Mouse (Mus musculus): ENCODE results near the gene H1f0.
"Not testable (repeated sequence)": the region's sequence is repeated elsewhere in the genome, so short reads cannot be mapped to it uniquely, and the experiment has no call there.

The H1f0 gene

DNA sequence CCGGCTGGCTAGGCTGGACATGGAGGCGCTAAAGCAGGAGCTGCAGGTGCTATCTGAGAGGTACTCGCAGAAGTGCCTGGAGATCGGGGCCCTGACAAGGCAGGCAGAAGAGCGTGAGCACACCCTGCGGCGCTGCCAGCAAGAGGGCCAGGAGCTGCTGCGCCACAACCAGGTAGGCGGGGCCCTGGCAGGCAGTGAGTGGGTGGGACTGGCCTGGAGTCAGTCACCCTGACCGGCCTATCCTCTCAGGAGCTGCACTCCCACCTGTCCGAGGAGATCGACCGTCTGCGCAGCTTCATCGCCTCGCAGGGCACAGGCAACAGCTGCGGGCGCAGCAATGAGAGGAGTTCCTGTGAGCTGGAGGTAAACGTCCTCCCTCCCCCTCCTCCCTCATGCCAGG, 26.2 kb upstream of the H1f0 start:
- DNase-seq (ENCODE audit: extremely low read depth, insufficient read length, low spot score), result no peak

DNA sequence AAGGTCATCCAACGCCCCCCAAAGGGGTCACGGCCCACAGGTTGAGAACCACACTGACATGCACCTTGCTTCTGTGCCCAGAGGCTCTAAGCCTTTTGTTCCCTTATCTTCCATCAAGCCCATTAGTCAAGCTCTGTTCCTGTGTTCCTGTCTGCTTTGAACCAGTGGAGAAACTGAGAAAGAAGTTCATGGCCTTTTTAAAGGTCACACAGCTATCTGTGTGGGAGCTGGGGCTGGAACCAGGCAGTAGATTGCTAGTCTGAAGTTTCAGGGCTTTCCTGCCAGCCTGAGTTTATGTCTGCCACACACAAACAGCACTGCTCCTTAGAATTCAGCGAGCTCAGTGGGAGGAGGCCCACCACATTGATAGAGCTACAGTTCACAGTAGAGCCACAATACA, 25.2 kb upstream of the H1f0 start:
- DNase-seq (ENCODE audit: extremely low read depth, insufficient read length, low spot score), result no peak

DNA sequence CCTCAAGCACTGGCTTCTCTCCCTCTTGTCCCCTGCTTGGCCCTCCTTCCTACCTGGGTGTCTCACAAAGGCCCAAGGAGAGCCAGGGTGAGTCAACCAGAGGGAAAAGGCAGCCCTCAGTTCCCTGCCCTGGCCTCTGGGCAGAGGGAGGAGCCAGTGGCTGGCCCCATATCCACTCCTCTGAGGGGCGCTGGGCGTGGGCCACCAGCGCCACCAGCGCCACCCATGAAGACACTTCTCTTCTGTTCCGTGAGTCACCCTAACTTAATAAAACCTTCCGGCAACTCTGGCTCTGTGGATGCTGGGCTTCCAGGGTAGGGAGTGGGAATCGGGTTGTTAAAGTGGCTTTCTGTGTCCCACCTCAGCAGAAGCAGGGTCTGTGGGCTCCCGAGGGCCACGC, 22.7 kb upstream of the H1f0 start:
- peak; percentile 73 for DNase-seq (ENCODE audit: extremely low read depth, insufficient read length, low spot score)

DNA sequence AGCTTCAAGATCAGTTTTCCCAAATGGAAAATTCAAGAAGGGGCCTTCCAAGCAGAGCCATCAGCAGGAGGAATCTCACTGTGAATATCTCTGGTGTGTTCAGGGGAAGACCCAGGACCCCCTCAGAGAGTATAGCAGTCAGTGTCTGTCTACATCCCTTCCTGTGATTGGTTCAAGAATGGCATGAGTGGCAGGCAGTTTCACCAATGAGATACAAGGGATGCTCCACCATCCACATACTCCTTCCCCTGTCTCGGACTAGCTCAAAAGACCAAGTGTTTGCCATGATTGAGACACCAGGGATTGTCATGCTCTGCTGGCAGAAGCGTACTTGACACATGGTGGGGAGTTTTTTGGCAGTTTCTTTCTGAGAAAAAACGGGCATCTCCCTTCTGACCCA, 21.6 kb upstream of the H1f0 start:
- no peak for DNase-seq (ENCODE audit: extremely low read depth, insufficient read length, low spot score)

DNA sequence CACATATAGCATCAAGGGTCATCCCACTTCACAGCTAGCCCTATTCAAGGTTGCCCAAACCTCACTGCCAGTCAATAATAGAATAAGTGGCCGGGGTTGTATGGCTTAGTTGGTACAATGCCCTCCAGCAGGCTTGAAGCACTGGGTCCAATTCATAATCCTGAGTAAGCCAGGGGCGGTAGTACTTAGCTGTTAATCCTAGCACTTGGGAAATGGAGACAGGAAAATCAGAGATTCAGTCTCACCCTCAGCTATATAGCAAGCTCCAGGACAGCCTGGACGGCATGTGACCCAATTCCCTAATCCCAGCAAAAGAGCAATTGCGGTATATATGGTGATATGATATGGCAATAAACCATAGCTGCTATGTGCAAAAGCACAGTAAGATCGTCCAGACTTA, 21.2 kb upstream of the H1f0 start:
- no peak for DNase-seq (ENCODE audit: extremely low read depth, insufficient read length, low spot score)

DNA sequence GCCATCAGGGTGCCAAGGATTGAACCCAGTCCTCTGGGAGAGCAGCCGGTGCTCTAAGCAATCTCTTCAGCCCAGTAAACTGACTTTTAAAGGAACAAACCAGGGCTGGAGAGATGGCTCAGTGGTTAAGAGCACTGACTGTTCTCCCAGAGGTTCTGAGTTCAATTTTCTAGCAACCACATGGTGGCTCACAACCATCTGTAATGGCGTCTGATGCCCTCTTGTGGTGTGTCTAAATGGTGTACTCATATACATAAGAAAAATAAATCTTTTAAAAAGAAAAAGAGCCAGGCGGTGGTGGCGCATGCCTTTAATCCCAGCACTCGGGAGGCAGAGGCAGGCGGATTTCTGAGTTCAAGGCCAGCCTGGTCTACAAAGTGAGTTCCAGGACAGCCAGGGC, 20.4 kb upstream of the H1f0 start:
- DNase-seq (ENCODE audit: extremely low read depth, insufficient read length, low spot score), result not testable (repeated sequence)

DNA sequence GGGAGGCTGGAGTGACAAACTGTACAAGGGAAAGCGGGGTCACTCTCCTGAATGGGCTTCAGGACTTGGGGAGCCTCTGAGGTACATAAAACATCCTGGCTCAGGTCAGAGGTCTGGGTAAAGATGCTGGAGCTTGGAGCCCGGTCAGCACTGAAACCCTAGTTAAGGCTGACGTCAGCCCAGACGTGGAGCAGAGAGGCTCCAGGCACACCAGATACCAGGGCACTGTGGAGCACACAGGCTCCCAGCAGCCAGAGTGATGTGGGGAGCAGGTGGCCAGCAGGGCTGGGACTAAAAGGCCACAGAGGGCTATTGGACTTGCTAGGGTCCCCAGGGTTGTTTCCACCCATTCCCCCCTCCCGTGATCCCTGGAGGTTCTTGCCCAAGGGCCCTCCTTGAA, 18.5 kb upstream of the H1f0 start:
- DNase-seq (ENCODE audit: extremely low read depth, insufficient read length, low spot score), result no peak

DNA sequence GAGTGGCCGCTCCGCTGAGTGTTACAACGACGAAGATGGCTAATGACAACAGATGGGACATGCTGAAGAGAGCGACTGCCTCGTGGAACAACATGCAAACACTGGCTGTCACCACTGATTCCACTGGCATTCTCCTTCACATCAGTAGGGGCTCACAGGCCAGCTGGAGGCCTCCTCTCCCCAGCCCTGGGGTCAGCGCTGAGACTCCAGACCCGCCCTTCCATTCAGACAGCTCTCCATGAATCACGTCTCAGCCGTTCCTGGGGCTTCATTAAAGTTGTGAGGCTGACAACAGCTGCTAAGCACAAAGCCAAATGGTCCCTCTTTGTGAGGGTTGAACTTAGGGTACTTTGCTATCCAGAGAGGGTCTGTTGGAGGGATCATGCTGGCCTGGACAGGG, 16.7 kb upstream of the H1f0 start:
- no peak for DNase-seq (ENCODE audit: extremely low read depth, insufficient read length, low spot score)

DNA sequence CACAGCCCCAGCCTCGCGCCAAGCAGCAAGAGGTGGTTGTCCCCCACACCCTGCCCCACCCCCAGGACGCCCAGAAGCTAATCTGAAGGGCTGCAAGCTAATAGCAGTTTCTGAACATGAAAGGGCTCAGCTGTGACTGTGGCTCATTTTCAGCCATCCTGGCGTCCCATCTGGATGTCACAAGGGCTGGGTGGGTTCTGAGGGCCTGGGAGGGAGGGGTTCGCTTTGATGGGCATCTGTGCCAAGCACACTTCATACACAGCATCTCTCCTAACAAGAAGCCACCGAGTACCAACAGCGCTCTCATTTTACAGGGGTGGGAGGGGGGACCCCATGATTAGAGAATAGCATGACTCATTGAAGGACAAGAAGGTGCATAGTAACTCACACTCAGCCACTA, 14.9 kb upstream of the H1f0 start:
- no peak for DNase-seq (ENCODE audit: extremely low read depth, insufficient read length, low spot score)

DNA sequence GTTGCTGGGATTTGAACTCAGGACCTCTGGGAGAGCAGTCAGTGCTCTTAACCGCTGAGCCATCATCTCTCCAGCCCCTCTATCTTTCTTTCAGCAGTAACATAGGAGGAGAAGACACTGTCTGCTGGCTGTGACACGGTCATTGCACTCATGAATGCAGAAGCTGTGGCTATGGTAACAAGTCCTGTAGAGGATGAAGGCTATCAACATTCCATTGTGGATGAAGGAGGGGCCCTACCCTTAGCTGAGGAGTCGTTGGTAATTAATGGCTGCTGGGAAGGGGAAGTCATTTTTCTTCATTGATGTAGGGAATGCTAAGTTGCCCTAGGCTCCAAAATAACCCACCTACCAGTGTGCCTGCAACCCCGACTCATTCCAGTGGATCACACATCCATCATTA, 10.1 kb upstream of the H1f0 start:
- DNase-seq (ENCODE audit: extremely low read depth, insufficient read length, low spot score), result no peak

DNA sequence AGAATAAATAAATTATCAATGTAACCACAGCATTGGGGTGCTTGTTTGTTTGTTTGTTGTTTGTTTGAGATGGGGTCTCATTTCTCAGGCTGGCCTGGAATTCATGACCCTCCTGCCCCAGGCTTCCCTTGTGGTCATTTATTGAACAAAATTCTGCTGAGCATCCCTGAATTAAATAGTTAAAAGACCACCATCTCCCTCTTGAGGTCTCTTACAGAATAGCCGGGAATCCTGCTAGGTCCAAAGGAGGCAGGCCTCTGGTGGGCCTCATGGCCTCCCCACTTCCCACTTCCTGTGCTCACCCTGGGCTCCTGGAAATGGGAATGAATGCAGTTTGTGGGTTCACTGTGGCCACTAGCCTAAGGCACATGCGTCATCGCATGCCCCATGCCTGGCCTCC, 9.4 kb upstream of the H1f0 start:
- peak; percentile 36 for DNase-seq (ENCODE audit: extremely low read depth, insufficient read length, low spot score)

DNA sequence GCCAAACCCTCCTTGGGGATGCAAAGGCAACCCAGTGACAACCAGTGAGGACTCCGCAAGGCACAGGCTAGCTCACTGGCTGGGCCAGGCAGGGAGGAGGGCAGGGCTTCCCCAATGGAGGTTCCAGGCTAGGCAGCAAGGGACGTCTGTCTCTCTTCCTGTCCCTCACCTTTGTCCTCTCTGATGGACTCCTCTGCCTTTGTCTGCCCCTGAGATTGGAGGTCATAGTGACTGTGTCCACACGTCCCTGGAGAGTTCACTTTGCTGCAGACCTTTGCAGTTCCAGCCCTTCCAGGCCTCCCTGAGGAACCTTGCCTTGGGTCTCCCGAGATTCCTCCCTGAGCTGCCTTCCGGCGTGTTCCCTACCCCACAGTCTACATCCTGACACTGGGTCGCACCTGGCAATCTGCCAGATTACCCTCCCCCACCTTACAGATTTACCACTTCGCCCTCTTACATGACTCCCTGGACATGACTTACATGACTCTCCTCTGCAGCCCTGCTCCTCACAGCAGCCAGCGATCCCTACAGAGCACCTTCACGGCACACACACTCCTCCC, 5.5 kb upstream of the H1f0 start:
- no peak for DNase-seq (ENCODE audit: extremely low read depth, insufficient read length, low spot score)

DNA sequence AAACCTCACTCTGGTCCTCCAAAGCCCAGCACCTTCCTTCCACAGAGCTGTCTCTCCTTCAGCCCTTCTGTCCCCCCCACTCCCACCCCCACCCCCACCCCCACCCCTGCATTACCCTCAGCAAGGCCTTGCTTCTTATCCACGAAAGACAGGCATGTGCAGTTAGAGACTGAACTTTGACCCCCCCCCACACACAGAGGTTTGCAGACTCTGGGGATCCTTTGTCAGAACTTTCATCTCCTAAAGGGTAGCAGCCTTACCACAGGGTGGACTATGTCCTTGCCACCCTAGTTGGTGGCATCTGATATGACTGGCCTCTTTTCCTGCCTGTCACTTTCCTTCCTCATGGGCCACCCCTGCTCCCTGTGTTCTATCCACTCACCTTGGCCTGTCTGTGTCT, 4.9 kb upstream of the H1f0 start:
- DNase-seq (ENCODE audit: extremely low read depth, insufficient read length, low spot score), result no peak

DNA sequence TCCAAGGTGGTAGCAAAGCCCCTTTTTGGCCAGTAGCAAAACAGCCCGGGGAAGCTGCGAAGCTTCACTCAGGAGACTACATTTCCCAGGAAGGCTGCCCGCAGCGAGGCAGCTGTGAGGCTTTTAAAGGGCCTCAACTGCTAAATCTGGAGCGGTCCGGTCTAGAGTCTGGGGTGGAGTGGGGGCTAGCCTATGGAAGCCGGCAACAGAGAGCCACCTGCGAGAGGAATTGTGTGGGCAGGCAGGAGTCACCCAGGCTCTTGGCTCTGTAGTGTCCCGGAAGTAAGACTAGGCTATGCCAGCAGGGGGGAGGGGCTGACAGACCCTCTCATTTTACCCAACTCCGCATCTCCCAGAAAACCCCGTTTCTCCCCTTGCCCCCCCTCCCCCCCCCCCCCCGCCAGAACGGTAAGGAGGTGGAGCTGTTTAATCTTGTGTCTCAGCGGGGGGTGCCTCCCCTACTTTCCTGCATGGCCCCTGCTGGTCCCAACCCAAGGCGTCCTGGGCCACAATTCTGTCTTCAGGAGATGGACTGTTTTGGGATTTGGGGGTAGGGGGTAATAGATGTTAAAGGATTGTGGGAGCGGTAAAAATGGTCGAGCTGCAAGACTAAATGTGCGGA, 2.5 kb upstream of the H1f0 start:
- no peak for DNase-seq (ENCODE audit: extremely low read depth, insufficient read length, low spot score)

DNA sequence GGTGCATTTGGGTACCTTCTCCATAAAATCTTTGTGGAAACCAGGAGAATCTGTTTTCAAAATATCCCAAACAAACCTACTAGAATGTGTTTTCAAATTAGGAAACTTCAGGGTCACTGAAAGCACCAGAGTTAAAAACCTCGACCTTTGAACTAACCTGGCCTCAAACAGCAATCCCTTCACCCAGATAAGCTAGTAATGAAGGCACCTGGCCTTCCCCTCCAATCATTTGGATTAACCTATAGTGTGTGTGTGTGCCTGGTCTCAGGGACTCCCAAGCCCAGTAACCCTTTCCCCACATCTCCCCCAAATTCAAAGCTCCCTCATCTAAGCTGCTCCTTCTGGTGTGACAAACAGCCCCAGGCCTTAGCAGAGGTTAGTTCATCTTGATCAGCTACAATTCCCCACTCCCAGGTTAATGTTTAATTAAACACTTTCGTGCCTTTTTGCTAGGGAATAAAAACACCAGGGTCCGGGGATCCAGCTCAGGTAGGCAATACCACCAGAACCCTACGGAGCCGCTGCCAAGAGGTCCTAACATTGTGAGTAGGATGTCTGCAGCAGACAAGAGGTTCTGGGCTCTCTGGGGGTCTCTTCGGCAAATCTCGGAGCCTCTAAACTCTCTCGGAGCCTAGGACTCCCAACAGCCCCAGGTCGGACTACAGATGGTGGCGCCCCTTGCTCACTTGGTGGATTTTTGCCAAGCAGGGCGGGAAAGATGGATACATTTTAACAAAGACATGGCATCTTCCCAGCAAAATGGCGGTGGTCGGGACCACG, 1.5 kb upstream of the H1f0 start:
- no peak for DNase-seq (ENCODE audit: extremely low read depth, insufficient read length, low spot score)

DNA sequence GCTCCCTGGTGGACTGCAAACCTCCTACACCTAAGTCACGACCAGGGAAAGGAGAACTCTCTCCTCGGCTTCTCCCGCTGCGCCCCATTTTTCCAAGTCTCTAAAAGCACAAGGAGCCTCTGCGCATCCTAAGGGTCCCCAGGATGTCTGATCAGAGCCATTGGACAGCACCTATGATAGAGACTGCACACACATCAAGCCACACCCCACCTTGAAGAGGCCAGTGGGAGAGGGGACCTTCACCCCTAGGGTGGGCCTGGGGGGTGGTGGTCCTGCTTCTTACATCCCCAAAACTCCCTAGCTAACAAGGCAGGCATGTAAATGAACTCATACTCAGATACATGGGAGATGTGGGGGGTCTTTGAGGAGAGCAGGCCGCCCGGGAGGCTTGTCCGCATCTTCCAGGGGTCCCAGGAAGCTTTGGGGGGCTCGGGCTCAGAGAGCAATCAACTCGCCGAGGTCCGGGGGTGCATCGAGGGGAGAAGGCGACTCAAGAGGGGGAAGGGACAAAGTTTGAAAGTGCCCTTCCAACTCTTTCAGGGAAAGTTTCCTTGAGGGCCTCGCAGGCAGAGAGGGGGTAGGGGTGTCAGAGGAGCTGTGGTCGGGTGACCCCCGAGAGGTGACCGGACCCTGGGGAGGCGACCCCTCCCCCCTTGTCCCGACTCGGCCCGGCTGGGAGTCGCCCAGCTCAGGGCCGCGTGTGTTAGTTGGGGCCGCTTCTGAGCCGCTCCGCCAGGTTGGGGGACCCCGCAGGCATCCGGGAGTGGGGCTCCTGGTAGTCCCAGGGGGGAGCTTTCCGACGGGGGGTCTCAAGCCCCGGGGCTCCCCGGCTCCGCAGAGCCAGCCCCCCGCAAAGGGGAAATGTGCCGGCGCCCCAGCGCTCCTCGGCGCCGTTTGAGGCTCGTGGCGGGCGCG, 702 bp upstream of the H1f0 start:
- DNase-seq (ENCODE audit: extremely low read depth, insufficient read length, low spot score), result peak; percentile 69

DNA sequence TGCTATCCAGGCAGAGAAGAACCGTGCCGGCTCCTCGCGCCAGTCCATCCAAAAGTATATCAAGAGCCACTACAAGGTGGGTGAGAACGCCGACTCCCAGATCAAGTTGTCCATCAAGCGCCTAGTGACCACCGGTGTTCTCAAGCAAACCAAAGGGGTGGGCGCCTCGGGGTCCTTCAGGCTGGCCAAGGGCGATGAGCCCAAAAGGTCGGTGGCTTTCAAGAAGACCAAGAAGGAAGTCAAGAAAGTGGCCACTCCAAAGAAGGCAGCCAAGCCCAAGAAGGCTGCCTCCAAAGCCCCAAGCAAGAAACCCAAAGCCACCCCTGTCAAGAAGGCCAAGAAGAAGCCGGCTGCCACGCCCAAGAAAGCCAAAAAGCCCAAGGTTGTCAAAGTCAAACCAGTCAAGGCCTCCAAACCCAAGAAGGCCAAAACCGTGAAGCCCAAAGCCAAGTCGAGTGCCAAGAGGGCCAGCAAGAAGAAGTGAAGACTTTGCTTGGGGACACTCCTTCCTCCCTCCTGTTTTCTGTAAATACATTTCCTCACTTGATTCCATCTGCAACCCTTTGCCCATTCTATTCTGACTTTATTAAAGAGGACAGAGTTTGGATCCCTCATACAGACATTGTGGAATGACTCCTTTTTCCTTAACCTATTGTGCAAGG, 704 bp downstream of the H1f0 start:
- no peak for DNase-seq (ENCODE audit: extremely low read depth, insufficient read length, low spot score)

DNA sequence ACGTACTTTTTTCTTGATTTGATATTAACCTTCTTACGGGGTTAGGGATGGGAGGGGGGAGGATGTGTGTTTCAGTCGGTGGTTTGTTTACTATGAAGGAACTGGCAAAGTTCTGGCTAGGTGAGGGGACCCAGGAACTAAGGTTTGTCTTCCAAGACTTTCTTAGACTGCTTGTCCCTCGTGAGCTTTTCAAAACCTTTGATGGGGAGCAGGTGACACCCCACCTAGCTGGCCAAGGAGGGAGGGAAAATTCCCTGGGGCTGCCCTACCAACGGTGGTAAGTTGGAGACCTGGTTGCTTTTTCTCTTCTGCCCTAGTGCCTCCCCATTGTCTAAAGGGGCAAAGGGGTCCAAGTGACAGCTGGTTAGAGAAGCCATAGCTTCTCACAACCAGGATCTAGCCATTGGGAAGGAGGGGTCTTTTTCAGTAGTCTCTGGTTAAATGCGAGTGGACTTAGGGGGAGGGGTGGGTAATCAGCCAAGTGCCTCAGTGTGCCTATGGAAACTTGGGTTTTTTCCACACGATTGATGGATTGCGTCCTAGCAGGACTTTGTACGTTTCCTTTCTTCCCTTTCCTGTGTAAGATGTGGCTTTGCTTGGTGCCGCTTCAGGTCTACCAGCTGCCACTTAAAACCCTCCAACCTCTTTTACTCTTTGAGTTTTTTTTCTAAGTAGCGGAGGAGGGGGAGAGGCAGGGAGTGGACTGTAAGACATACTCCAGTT, 1.4 kb downstream of the H1f0 start:
- DNase-seq (ENCODE audit: extremely low read depth, insufficient read length, low spot score), result peak; percentile 45

DNA sequence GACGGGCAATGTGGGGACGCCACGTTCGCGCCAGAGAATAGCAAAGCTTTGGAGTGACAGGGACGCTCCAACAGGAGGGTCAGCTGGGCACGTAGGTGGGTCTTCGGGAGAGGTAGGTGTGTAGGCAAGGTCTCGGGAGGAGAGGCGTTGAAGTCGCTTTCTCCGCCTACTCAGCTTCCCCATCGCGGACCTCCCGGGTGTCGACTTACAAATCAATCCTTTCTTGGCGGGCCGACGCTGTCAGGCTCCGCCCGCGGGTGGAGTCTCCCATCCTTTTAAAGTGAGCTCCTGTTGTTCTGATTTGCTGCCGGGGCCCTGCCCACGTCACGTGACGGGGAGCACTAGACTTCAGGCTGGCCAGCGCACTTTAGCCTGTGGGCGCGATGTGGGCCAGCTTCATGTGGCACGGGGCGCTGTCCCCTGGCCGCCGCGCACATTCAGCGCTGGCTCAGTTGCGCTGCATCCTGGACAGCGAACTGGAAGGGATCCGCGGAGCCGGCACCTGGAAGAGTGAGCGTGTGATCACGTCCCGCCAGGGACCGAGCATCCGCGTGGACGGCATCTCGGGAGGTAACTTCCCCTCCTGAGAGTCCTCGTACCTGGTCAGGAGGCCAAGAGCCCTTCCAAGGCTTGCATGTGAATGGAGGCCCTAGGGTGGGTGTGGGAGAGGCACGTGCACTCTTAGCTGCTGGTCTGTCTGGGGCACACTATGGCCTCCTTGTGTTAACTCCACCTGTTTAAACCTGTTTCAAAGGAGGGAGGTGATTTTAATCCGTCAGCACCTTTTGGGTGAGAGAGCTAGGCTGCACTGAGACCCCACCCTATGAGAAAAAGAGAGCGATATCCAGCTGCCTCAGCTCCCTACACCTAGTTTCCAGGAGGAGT, 2.5 kb downstream of the H1f0 start:
- peak; percentile 98 for DNase-seq (ENCODE audit: extremely low read depth, insufficient read length, low spot score)

Data from 3134 (cell line).